In the genomic region with DNA sequence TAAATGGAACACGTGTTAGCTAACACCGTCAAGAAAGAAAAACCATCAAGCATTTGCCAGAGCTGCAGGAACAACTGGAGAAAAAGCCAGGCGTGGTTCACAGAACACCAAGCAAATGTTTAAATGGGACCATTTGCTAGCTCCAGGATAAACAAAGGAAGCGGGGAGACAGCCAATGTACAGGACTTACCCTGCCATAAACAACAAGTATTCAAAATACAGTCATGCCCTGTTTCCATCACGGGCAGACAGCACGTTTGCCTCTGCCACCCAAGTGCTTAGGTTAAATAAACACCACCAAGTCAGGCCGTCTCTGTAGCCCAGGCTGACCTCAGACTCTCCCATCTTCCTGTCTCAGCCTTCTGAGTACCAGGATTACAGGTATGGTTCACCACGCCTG, we compare ENCODE assay signal across 29 mouse cellular contexts. TPM values are rescaled to one million over a fixed set of nuclear protein-coding genes. Genes with fewer than 3 reads are reported as not detected.
DNase-seq lines count a peak whose midpoint lies in the region; ATAC-seq and TF ChIP-seq lines count a peak whose summit lies in the region.
"Had no signal": no experiment of that assay in that cellular context is flagged by ENCODE, and none has a peak within 500 bp of the region (broad histone marks: within the 10 kb centered on the region; RNA-seq: fewer than 3 reads in every experiment).

No protein-coding gene starts in this region.

- no peak for TF ChIP-seq CTCF in intestine, postnatal 0 days (IDR thresholded peaks at IDR 0.05; ENCODE audit: low read depth)
- no peak for TF ChIP-seq CTCF in CH12.LX (conservative IDR thresholded peaks at IDR 0.05 in 1 of 2, IDR thresholded peaks at IDR 0.05 in 1 of 2; ENCODE audit: low read depth in 2 of 2, low read length in 2 of 2)

- DNase-seq in intestine, embryonic 14.5 days (ENCODE audit: low spot score), result no peak
- no peak for DNase-seq in CH12.LX (ENCODE audit: extremely low read depth)
- peak; percentile 40 for DNase-seq in lung, postnatal 14 days
- DNase-seq in thymus, postnatal 0 days (ENCODE audit: low spot score), result no peak
- DNase-seq in gastrocnemius, adult 18-20 months (ENCODE audit: low spot score), result no peak
- DNase-seq: adrenal gland, postnatal 25 days; cerebellum, adult 11-12 months; cerebellum, postnatal 25 days; gastrocnemius, postnatal 14 days; heart, postnatal 14 days; kidney, postnatal 14 days; liver, embryonic 13.5 days; thymus, postnatal 25 days had no signal

- H3K4me2 ChIP-seq in intestine, embryonic 14.5 days (ENCODE audit: low read length), result no peak overlapping the region
- no peak overlapping the region for H3K4me2 ChIP-seq in intestine, postnatal 0 days (replicated peaks; ENCODE audit: low read depth)
- peak overlapping the region; percentile 79; the same call in 1 of the 2 replicates for H3K4me2 ChIP-seq in CH12.LX (ENCODE audit: insufficient read depth, low read depth, poor library complexity, severe bottlenecking)
- no peak overlapping the region for H3K4me2 ChIP-seq in limb, embryonic 13.5 days (replicated peaks)
- H3K4me2 ChIP-seq: forebrain, embryonic 13.5 days; heart, embryonic 13.5 days; limb, embryonic 15.5 days; liver, embryonic 13.5 days; lung, embryonic 15.5 days; midbrain, embryonic 13.5 days; stomach, embryonic 15.5 days had no signal

- H3K79me2 ChIP-seq in CH12.LX (replicated peaks; ENCODE audit: control insufficient read depth, extremely low read depth, insufficient read depth, poor library complexity, severe bottlenecking), result no peaks in the 10 kb centered on the region

- no peaks in the 10 kb centered on the region for H3K27me3 ChIP-seq in intestine, embryonic 14.5 days (replicated peaks; ENCODE audit: control insufficient read depth, insufficient read depth, low read length)
- H3K27me3 ChIP-seq in intestine, postnatal 0 days (replicated peaks; ENCODE audit: control insufficient read depth, insufficient read depth, low read length), result no peaks in the 10 kb centered on the region
- H3K27me3 ChIP-seq in CH12.LX (replicated peaks), result no peaks in the 10 kb centered on the region
- H3K27me3 ChIP-seq in limb, embryonic 13.5 days, result no peaks in the 10 kb centered on the region
- H3K27me3 ChIP-seq: forebrain, embryonic 13.5 days; limb, embryonic 15.5 days; liver, embryonic 13.5 days; lung, embryonic 15.5 days; midbrain, embryonic 13.5 days; stomach, embryonic 15.5 days had no signal

- H3K36me3 ChIP-seq in intestine, embryonic 14.5 days (ENCODE audit: control insufficient read depth, insufficient read depth, low read length), result no peaks in the 10 kb centered on the region
- no peaks in the 10 kb centered on the region for H3K36me3 ChIP-seq in intestine, postnatal 0 days (ENCODE audit: control insufficient read depth, insufficient read depth)
- peaks cover 0 to 15% of the 10 kb centered on the region in 2 experiments for H3K36me3 ChIP-seq in CH12.LX (replicated peaks in 1 of 2; ENCODE audit: control insufficient read depth in 1 of 2, insufficient read depth in 1 of 2, low read length in 1 of 2)
- H3K36me3 ChIP-seq in limb, embryonic 13.5 days, result no peaks in the 10 kb centered on the region
- H3K36me3 ChIP-seq: heart, embryonic 13.5 days; limb, embryonic 15.5 days; liver, embryonic 13.5 days; lung, embryonic 15.5 days; midbrain, embryonic 13.5 days; stomach, embryonic 15.5 days had no signal

- H3K4me1 ChIP-seq in intestine, embryonic 14.5 days (replicated peaks; ENCODE audit: control insufficient read depth, insufficient read depth, low read length), result 0 out of 2 replicates have a peak, but pooled peaks cover 8% of the 10 kb centered on the region
- no peaks in the 10 kb centered on the region for H3K4me1 ChIP-seq in intestine, postnatal 0 days (replicated peaks; ENCODE audit: control insufficient read depth, insufficient read depth, low read length)
- H3K4me1 ChIP-seq in CH12.LX (ENCODE audit: control insufficient read depth in 1 of 2, insufficient read depth in 2 of 2), result peaks cover 41 to 65% of the 10 kb centered on the region in 2 experiments
- H3K4me1 ChIP-seq in limb, embryonic 13.5 days, result 0 out of 2 replicates have a peak, but pooled peaks cover 17% of the 10 kb centered on the region
- H3K4me1 ChIP-seq: liver, embryonic 13.5 days had no signal

- no peak for TF ChIP-seq RAD21 in CH12.LX (IDR thresholded peaks at IDR 0.05; ENCODE audit: low read depth, low read length)

- WGBS in intestine, embryonic 14.5 days, result 35% methylated on average over 8 of the region's 8 CpGs
- WGBS in intestine, postnatal 0 days, result 58% methylated on average over 8 of the region's 8 CpGs
- 52% methylated on average over 8 of the region's 8 CpGs for WGBS in limb, embryonic 13.5 days

- no peak for ATAC-seq in intestine, embryonic 14.5 days (replicated peaks; ENCODE audit: low FRiP score, low TSS enrichment, low read depth)
- no peak for ATAC-seq in intestine, postnatal 0 days
- ATAC-seq in limb, embryonic 13.5 days (ENCODE audit: low FRiP score, low read depth), result 0 out of 2 replicates have a peak, but pooled peaks have one; percentile 14
- ATAC-seq: CD4-positive, CD25-positive, alpha-beta regulatory T cell, adult 4 months; forebrain, embryonic 13.5 days; hindbrain, postnatal 0 days; intestine, embryonic 16.5 days; midbrain, embryonic 13.5 days had no signal

- in situ Hi-C loops in CH12.LX (cut with MboI; ENCODE audit: low pct_ligation_motif_present, low pct_unique_long_range_greater_than_20kb, low sequenced_read_pairs), result no loop called here

- 0 out of 2 replicates have a peak overlapping the region, but pooled peaks have one; percentile 22 for H3K27ac ChIP-seq in intestine, embryonic 14.5 days (ENCODE audit: low read depth)
- no peak overlapping the region for H3K27ac ChIP-seq in intestine, postnatal 0 days (ENCODE audit: low read depth, low read length)
- peak overlapping the region; percentile 70 for H3K27ac ChIP-seq in CH12.LX (ENCODE audit: insufficient read depth, low read depth)
- H3K27ac ChIP-seq in limb, embryonic 13.5 days, result no peak overlapping the region
- H3K27ac ChIP-seq: forebrain, embryonic 13.5 days; heart, embryonic 13.5 days; hindbrain, postnatal 0 days; left cerebral cortex, adult 2 months; limb, embryonic 15.5 days; liver, embryonic 13.5 days; lung, embryonic 15.5 days; midbrain, embryonic 13.5 days had no signal

- H3K4me3 ChIP-seq in intestine, embryonic 14.5 days (ENCODE audit: low read depth, low read length), result no peak overlapping the region
- H3K4me3 ChIP-seq in intestine, postnatal 0 days (ENCODE audit: low read depth, low read length), result no peak overlapping the region
- peak overlapping the region; percentile 47 to 60 (median 52) for H3K4me3 ChIP-seq in CH12.LX (replicated peaks in 1 of 3; ENCODE audit: low read depth in 2 of 3, low read length in 2 of 3, poor library complexity in 1 of 3)
- H3K4me3 ChIP-seq in limb, embryonic 13.5 days, result no peak overlapping the region
- H3K4me3 ChIP-seq: forebrain, embryonic 13.5 days; heart, embryonic 13.5 days; layer of hippocampus, adult 2 months; left cerebral cortex, adult 2 months; limb, embryonic 15.5 days; liver, embryonic 13.5 days; lung, embryonic 15.5 days; megakaryocyte, embryonic 14.5 days; midbrain, embryonic 13.5 days; stomach, embryonic 15.5 days had no signal

- TF ChIP-seq EP300 in CH12.LX (IDR thresholded peaks at IDR 0.05; ENCODE audit: low read length), result no peak

- TF ChIP-seq POLR2A in CH12.LX (IDR thresholded peaks at IDR 0.05; ENCODE audit: low read depth, low read length), result no peak

- dilution Hi-C loops in CH12.LX (cut with MboI; ENCODE audit: extremely low pct_ligation_motif_present, extremely low pct_unique_long_range_greater_than_20kb, low sequenced_read_pairs), result no loop called here

- H3K9me3 ChIP-seq in intestine, embryonic 14.5 days (ENCODE audit: control insufficient read depth, low read length), result no peaks in the 10 kb centered on the region
- H3K9me3 ChIP-seq in intestine, postnatal 0 days (ENCODE audit: control insufficient read depth), result no peaks in the 10 kb centered on the region
- H3K9me3 ChIP-seq in CH12.LX (replicated peaks; ENCODE audit: low read length), result no peaks in the 10 kb centered on the region
- H3K9me3 ChIP-seq in limb, embryonic 13.5 days, result no peaks in the 10 kb centered on the region
- H3K9me3 ChIP-seq: forebrain, embryonic 13.5 days; heart, embryonic 13.5 days; limb, embryonic 15.5 days; liver, embryonic 13.5 days; lung, embryonic 15.5 days; megakaryocyte, embryonic 14.5 days; midbrain, embryonic 13.5 days; stomach, embryonic 15.5 days had no signal

- no peak overlapping the region for H3K9ac ChIP-seq in intestine, embryonic 14.5 days (ENCODE audit: low read length)
- H3K9ac ChIP-seq in intestine, postnatal 0 days (ENCODE audit: low read depth, low read length), result no peak overlapping the region
- H3K9ac ChIP-seq in CH12.LX (ENCODE audit: insufficient read depth, low read depth), result peak overlapping the region; percentile 54
- H3K9ac ChIP-seq in limb, embryonic 13.5 days, result no peak overlapping the region
- H3K9ac ChIP-seq: forebrain, embryonic 13.5 days; heart, embryonic 13.5 days; limb, embryonic 15.5 days; liver, embryonic 13.5 days; lung, embryonic 15.5 days; midbrain, embryonic 13.5 days; stomach, embryonic 15.5 days had no signal

TF ChIP-seq in CH12.LX, 34 proteins besides CTCF, POLR2A, EP300 and RAD21 (continues in another document):
- 0 out of 2 replicates have a peak, but pooled peaks have one; percentile 49 for TF ChIP-seq MAX (IDR thresholded peaks at IDR 0.05; ENCODE audit: low read length)
- no peak for TF ChIP-seq CHD2 (IDR thresholded peaks at IDR 0.05; ENCODE audit: low read length)
- no peak for TF ChIP-seq ZC3H11A (IDR thresholded peaks at IDR 0.05; ENCODE audit: low read depth, low read length)
- TF ChIP-seq RCOR1 (conservative IDR thresholded peaks at IDR 0.05; ENCODE audit: low read depth, low read length), result no peak

RNA-seq across cellular contexts. Expression of a gene that starts 35.1 kb away (rescaled TPM):
- polyA plus RNA-seq in intestine, embryonic 14.5 days (2014; fragmentation: Nextera tagmentation; extraction: Ambion mirVana), result 1.7 and 1.9 TPM in 2 replicates
- polyA plus RNA-seq in intestine, postnatal 0 days (2015; fragmentation: Nextera tagmentation; extraction: Ambion mirVana), result 2.6 and 2.7 TPM in 2 replicates
- total RNA-seq in CH12.LX (2012; rRNA removed), result 0.34 and 0.42 TPM in 2 replicates
- 0.51 and 0.80 TPM in 2 replicates for total RNA-seq in CH12.LX (2014; rRNA removed)
- 0.61 and 0.67 TPM in 2 replicates for polyA plus RNA-seq in CH12.LX (2012; ENCODE audit: insufficient read length, low read depth)
- polyA plus RNA-seq in limb, embryonic 13.5 days (2015; fragmentation: Nextera tagmentation; extraction: Ambion mirVana), result 2.8 and 4.6 TPM in 2 replicates
- polyA plus RNA-seq in thymus, postnatal 0 days (2015; fragmentation: Nextera tagmentation; extraction: Ambion mirVana), result 0.22 and 0.28 TPM in 2 replicates
- total RNA-seq in gastrocnemius, adult 18-20 months (2021), result under 1 TPM; 0.59 to 0.78 TPM
- total RNA-seq: granulocyte monocyte progenitor cell, adult 5-6 weeks; monocyte, adult 5-6 weeks had no signal
- polyA plus RNA-seq: CD4-positive, CD25-positive, alpha-beta regulatory T cell, adult 4 months had no signal

RNA-seq across cellular contexts. Expression of a gene that starts 50.3 kb away (rescaled TPM):
- polyA plus RNA-seq in intestine, embryonic 14.5 days (2014; fragmentation: Nextera tagmentation; extraction: Ambion mirVana), result 139 and 145 TPM in 2 replicates
- polyA plus RNA-seq in intestine, postnatal 0 days (2015; fragmentation: Nextera tagmentation; extraction: Ambion mirVana), result 20.4 and 22.6 TPM in 2 replicates
- total RNA-seq in CH12.LX (2012; rRNA removed) (313 and 333 TPM in 2 replicates), CH12.LX (2014; rRNA removed) (304 and 310 TPM in 2 replicates)
- polyA plus RNA-seq in CH12.LX (2012; ENCODE audit: insufficient read length, low read depth), result 310 and 344 TPM in 2 replicates
- polyA plus RNA-seq in limb, embryonic 13.5 days (2015; fragmentation: Nextera tagmentation; extraction: Ambion mirVana), result 139 and 144 TPM in 2 replicates
- polyA plus RNA-seq in thymus, postnatal 0 days (2015; fragmentation: Nextera tagmentation; extraction: Ambion mirVana), result 86.1 and 90.0 TPM in 2 replicates
- 10 to 100 TPM; 57.0 to 64.2 TPM for total RNA-seq in gastrocnemius, adult 18-20 months (2021)

Comparison
In these comparisons a context has a peak if more than half of its experiments do, and no peak if none do; other contexts are left out.
1. H3K27ac ChIP-seq: peak in intestine, embryonic 14.5 days (single experiment) and CH12.LX (single experiment); none in intestine, postnatal 0 days (single experiment) and limb, embryonic 13.5 days (single experiment).
2. H3K4me3 ChIP-seq: peak in CH12.LX (3 of 3); none in intestine, embryonic 14.5 days (single experiment), intestine, postnatal 0 days (single experiment) and limb, embryonic 13.5 days (single experiment).